Mouse (Mus musculus): ENCODE results near the gene Trpv5.

The Trpv5 gene

GRCm38 (mm10) chr6:41641173-41641866 is 39.2 kb downstream of the Trpv5 start:
- DNase-seq (ENCODE audit: low read depth, low spot score), result no peak

- peak; percentile 14 for DNase-seq (ENCODE audit: low read depth, low spot score)
Measured at GRCm38 (mm10) chr6:41640449-41640848, 40.1 kb downstream of the Trpv5 start.

GRCm38 (mm10) chr6:41637927-41638506 is 42.6 kb downstream of the Trpv5 start:
- DNase-seq (ENCODE audit: low read depth, low spot score), result no peak

DNA sequence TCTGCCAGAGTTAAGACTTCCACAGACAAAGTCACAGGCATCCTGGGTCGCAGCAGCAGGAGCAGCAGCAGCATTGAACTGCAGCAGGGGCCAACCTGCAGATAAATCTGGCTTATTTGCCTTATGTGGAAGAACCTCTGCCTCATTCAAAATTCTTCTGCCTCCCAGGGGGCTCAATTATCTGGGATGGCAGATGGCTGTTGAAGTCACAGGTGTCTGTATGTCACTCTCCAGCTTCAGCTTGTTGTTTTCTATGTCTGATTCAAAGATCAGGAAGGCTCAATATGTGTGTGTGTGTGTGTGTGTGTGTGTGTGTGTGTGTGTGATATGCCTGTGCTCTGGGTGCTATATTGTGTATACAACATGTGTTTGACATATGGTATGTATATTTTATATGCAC is 43.2 kb downstream of the Trpv5 start:
- no peak for DNase-seq (ENCODE audit: low read depth, low spot score)

DNA sequence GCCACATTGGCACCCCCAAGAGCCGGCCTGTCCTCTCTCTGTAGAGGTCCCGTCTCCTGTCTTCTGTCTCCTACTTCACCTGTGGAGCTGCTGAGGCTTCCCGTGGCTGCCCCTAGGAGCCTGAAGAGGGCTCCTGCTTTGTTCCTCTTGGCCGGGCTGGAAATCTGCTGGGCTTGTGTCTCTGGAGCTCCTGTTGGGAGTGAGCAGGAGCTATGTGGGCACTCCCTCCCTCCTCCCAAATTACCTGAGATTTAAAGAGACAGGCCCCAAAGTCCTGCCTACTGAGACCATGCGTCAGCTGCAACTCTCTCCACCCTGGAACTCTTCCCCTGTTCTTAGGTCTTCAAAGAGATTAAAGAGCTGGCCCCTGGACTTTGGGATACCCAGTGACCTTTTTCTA is 44.4 kb downstream of the Trpv5 start, which contains the start of gene Trpv6:
TSS of gene Trpv6 (minus strand) at position 228 of the 400 bp plus-strand sequence.
- no peak for DNase-seq (ENCODE audit: low read depth, low spot score)

DNA sequence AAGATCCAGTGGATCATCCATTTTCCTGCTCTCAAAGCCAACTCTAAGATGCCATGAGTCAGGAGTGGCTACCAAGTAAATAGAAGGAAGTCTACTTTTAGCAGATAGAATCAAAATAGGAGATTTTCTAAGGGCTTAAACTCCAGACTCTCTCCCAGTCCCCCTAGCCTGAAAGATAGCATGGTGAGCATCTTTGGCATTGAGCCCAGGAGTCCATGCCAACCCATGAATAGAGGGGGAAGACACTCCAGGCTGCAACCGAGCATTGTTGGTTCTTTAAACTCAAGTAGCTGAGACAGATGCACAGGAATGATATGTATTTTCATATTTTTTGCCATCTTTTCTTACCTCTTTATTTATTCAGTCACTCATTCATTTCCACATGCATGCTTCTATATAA is 45.4 kb downstream of the Trpv5 start:
- DNase-seq (ENCODE audit: low read depth, low spot score), result no peak

DNA sequence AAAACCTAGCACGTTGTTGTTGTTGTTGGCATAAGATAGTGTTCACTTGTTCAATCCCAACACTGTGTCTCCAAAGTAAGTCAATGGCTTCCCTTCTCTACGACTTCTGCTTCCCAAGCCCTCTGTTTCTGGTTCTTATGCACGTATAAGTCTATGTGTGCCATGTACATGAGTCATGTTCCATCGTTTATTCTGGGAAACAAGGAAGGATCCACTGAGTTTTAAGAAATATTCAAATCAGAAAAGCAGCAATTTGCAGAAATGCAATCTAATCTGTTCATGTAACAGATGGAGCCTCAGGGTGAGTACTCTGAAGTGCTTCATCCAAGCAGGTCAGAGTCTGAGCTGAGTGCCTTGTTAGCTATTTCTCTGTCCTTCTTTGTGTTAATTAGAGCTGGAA is 49.0 kb downstream of the Trpv5 start:
- no peak for DNase-seq (ENCODE audit: low read depth, low spot score)

- no peak for DNase-seq (ENCODE audit: low read depth, low spot score)
Measured at GRCm38 (mm10) chr6:41630791-41631190, 49.8 kb downstream of the Trpv5 start.

- DNase-seq (ENCODE audit: low read depth, low spot score), result no peak
Measured at GRCm38 (mm10) chr6:41628180-41628579, 52.4 kb downstream of the Trpv5 start.

DNA sequence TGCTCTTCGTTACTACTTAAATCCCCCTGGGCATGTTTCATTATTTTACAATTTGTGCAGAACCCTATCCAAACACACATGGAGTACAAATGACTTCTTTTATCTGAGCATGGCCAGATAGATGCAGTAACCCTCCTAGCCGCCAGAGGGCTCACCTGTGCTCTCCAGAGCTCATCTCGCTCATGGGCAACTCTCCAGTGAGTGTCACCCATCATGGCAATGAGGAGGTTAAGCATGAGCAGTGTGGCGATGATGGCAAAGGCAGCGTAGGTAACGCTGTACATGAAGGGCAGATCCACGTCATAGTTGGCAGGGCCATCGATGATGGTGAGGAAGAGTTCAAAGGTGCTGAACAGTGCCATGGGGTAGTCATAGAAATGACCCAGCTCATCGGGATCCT is 57.9 kb downstream of the Trpv5 start:
- DNase-seq (ENCODE audit: low read depth, low spot score), result peak; percentile 11

- DNase-seq (ENCODE audit: low read depth, low spot score), result no peak
Measured at GRCm38 (mm10) chr6:41621241-41621990, 59.2 kb downstream of the Trpv5 start.

GRCm38 (mm10) chr6:41620173-41620798 is 60.3 kb downstream of the Trpv5 start:
- DNase-seq (ENCODE audit: low read depth, low spot score), result no peak

DNA sequence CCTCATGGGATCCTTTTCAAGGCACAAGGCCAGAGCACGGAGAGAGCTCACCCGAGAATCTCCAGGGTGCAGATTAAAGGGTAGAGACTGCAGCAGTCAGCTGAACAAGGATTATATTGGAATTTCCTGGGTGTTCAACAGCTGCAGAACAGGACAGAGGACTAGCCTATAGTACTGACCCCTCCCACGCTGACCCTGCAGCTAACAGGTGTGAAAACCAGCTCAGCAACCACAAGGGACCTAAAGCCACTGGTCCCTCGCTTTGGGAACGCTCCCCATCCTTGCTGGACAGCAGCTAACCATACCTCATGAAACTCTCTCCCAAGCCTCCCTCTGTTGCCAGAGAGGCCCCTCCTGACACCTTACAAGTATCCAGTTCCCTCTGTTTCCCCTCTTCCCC is 72.9 kb downstream of the Trpv5 start:
- no peak for DNase-seq (ENCODE audit: low read depth, low spot score)

DNA sequence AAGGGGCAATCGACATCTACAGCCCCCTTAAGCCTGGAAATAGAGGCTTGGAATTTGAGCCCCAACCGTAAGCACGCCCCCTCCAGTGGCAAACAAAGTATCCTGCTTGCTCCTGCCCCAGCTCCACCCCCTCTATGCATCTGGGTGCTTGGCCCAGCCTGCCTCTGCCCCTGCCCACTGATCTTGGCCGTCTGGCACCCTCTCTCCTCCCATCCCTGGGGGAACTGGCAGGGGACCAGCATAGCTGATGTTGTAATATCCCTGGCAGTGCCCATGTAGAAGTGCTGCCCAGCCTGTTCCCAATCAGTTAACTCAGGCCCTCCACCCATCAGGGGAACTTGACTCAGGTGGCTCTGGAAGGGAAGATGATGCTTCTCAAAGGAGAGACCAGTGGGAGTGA is 74.4 kb downstream of the Trpv5 start:
- DNase-seq (ENCODE audit: low read depth, low spot score), result no peak

DNA sequence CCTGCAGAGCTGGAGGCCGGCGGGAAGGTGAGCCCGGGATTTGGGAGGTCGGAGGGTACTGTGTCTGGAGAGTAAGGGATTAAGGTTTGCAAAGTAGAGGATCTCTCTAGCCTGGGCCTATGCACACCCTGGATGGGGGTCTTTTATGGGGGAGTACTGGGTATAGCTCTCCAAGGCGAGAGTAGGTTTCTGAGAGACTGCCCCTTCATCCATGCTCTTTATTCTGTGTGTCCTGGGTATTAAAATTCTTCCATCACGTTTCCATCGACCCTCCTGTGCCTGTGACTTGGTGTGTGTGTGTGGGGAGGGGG is 74.8 kb downstream of the Trpv5 start:
- DNase-seq (ENCODE audit: low read depth, low spot score), result no peak

- DNase-seq (ENCODE audit: low read depth, low spot score), result peak; percentile 85
Measured at GRCm38 (mm10) chr6:41605061-41605793, 75.3 kb downstream of the Trpv5 start, which contains the start of gene Ephb6. TSS of gene Ephb6 (plus strand) at chr6:41605482.

DNA sequence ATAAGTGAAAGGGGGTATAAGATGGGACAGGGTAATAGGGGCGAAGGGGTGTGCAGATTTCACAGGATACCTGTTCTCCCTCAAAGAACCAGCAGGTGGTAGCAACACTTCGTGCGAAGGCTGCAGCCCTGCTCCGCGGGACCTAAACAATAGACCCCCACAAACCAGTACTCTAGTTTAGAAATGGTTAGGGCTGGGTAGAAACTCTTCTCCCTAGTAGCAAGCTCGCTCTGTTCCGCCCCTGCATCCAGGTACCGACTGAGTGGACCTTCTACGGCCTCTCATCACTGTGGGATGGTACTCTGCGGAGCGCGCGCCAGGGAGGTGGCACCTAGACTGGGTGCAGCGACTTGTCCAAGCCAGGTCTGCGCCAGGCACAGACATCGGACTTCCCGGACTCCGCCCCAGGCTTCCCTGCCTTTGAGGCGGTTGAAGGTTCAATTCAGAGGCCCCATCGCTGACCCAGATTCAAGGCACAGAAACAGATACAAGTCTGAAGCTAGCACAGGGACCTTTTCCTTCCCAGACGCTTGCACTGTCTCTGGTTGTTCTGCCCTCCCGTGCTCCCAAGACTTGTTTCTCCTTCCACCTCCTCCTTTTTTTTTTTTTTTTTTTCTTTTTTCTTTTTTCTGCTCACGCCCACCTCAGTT is 76.0 kb downstream of the Trpv5 start:
- DNase-seq (ENCODE audit: low read depth, low spot score), result peak; percentile 81

All from mesoderm, embryonic 11.5 days (tissue).